Mouse (Mus musculus): Measurements from ENCODE around the gene Olfr1477.
"Not testable (repeated sequence)": the region's sequence is repeated elsewhere in the genome, so short reads cannot be mapped to it uniquely, and the experiment has no call there.

Olfr1477 gene

GRCm38 (mm10) chr19:13500246-13500645 is at the start of gene Olfr1477:
Gene Olfr1477 (plus strand): TSS chr19:13500546.
- DNase-seq (ENCODE audit: low read depth) = no peak

GRCm38 (mm10) chr19:13455986-13456385 is 44.4 kb upstream of the Olfr1477 start, which contains the start of gene Olfr1472:
Gene Olfr1472 (minus strand): TSS chr19:13456086.
- no peak for DNase-seq (ENCODE audit: low read depth)

- not testable (repeated sequence) for DNase-seq (ENCODE audit: low read depth)
These were observed 31.1 kb upstream of the Olfr1477 start, which contains the start of gene Olfr1474 for GRCm38 (mm10) chr19:13469265-13469664. Gene Olfr1474 (plus strand): TSS chr19:13469565.

GRCm38 (mm10) chr19:13480096-13480495 is 20.2 kb upstream of the Olfr1477 start, which contains the start of gene Olfr1475:
Gene Olfr1475 (minus strand): TSS chr19:13480196.
- no peak for DNase-seq (ENCODE audit: low read depth)

- no peak for DNase-seq (ENCODE audit: low read depth)
These were observed 27.3 kb downstream of the Olfr1477 start, which contains the start of gene Olfr1480 for GRCm38 (mm10) chr19:13527613-13528012. Gene Olfr1480 (plus strand): TSS chr19:13527913.
